Mouse (Mus musculus) heart, postnatal 0 days (tissue): Measurements from ENCODE around the gene Pnck.

Experiments
- CTCF ChIP-seq: IDR thresholded peaks from 2 replicates; pipeline ENCODE4 v1.5.1; 2016; ENCODE audit warnings: antibody characterized with exemption, control low read depth, low read depth
- EP300 ChIP-seq: IDR thresholded peaks from 2 replicates; pipeline ENCODE4 v1.6.1; 2016; ENCODE audit warnings: antibody characterized with exemption, low read depth

DNA sequence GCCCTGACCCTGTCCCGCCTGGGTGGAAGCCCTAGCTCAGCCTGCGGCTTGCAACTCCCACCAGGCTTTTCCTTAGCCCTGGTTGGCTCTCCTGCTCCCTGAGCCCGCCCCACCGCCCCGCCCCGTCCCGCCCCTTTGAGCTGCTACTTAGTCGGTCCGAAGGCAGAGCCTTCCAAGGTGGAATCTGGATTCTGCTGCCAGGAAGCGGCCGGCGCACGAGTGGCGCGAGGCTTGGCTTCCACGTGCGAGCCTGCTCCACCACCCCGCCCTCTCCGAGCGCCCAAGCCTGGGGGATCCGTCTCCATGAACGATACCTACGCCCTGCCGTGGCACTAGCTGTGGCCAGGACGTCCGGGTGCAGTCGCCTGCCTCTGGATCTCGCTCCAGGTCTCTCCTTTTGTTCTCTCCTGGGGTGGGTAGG lies 20.7 kb downstream of the Pnck start, which contains the start of gene Dusp9:
- no peak for TF ChIP-seq CTCF
- no peak for TF ChIP-seq EP300
